Mouse (Mus musculus): ENCODE measurements around the gene Oxct2b. TPM values are rescaled to one million over a fixed set of nuclear protein-coding genes. Genes with fewer than 3 reads are reported as not detected.
"Not testable (repeated sequence)": the region's sequence is repeated elsewhere in the genome, so short reads cannot be mapped to it uniquely, and the experiment has no call there.

Oxct2b gene
- polyA plus RNA-seq, 1 experiment from 2014 or later, result not detected

DNA sequence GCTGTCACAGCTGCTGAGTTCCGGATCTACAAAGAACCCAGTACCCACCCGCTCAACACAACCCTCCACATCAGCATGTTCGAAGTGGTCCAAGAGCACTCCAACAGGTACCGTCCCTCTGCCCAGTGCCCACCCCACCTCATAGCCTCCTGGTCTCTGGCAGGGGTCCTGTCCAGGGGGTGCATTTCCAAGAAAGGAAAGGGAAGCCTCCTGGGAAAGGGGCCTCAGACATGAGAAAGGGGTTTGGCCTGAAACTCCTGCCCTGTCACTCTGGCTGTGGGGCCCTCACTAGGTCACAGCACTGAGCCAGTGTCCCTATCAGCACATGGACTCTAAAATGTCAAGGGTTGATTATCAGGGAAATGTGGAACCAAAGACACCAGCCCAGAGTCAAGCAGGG is 1.4 kb upstream of the Oxct2b start:
- not testable (repeated sequence) for H3K9me3 ChIP-seq (ENCODE audit: control insufficient read depth, low read length); H3K4me1 ChIP-seq (ENCODE audit: control insufficient read depth in 2 of 2, insufficient read depth in 2 of 2, low read length in 2 of 2); ATAC-seq (ENCODE audit: insufficient number of reproducible peaks, insufficient read depth, low FRiP score, low read depth); H3K27ac ChIP-seq (replicated peaks in 1 of 2; ENCODE audit: control insufficient read depth in 1 of 2, insufficient read depth in 1 of 2, low read depth in 2 of 2, low read length in 2 of 2); H3K36me3 ChIP-seq (ENCODE audit: control insufficient read depth, insufficient read depth, low read length); H3K4me2 ChIP-seq (ENCODE audit: low read length); H3K9ac ChIP-seq (ENCODE audit: low read length); H3K4me3 ChIP-seq (ENCODE audit: control insufficient read depth in 1 of 2, insufficient read depth in 1 of 2, low read depth in 1 of 2, low read length in 2 of 2)
- whole genome bisulfite sequencing, result 89% methylated on average over 4 of the region's 4 CpGs
- peaks cover 15% of the 10 kb centered on the region for H3K27me3 ChIP-seq (ENCODE audit: control insufficient read depth, insufficient read depth, low read length)

DNA sequence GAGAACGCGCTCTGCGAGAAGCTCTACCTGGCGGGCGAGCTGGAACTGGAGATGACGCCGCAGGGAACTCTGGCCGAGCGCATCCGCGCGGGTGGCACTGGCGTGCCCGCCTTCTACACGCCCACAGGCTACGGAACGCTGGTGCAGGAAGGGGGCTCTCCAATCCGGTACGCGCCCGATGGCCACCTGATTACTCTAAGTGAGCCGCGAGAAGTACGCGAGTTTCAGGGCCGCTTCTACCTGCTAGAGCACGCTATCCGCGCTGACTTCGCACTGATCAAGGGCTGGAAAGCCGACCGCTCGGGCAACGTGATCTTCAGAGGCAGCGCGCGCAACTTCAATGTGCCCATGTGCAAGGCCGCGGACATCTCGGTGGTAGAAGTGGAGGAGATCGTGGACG is 574 bp downstream of the Oxct2b start:
- H3K4me2 ChIP-seq (ENCODE audit: low read length), result peak overlapping the region; percentile 65
- H3K36me3 ChIP-seq (ENCODE audit: control insufficient read depth, insufficient read depth, low read length); ATAC-seq (ENCODE audit: insufficient number of reproducible peaks, insufficient read depth, low FRiP score, low read depth); H3K4me1 ChIP-seq (ENCODE audit: control insufficient read depth in 2 of 2, insufficient read depth in 2 of 2, low read length in 2 of 2); H3K27ac ChIP-seq (replicated peaks in 1 of 2; ENCODE audit: control insufficient read depth in 1 of 2, insufficient read depth in 1 of 2, low read depth in 2 of 2, low read length in 2 of 2); H3K9ac ChIP-seq (ENCODE audit: low read length); H3K9me3 ChIP-seq (ENCODE audit: control insufficient read depth, low read length): not testable (repeated sequence)
- WGBS, result 18% methylated on average over 26 of the region's 42 CpGs
- peaks cover 15% of the 10 kb centered on the region for H3K27me3 ChIP-seq (ENCODE audit: control insufficient read depth, insufficient read depth, low read length)
- H3K4me3 ChIP-seq (ENCODE audit: control insufficient read depth in 1 of 2, insufficient read depth in 1 of 2, low read depth in 1 of 2, low read length in 2 of 2), result peak overlapping the region; percentile 35 to 43; a peak in 3 of 4 replicates

DNA sequence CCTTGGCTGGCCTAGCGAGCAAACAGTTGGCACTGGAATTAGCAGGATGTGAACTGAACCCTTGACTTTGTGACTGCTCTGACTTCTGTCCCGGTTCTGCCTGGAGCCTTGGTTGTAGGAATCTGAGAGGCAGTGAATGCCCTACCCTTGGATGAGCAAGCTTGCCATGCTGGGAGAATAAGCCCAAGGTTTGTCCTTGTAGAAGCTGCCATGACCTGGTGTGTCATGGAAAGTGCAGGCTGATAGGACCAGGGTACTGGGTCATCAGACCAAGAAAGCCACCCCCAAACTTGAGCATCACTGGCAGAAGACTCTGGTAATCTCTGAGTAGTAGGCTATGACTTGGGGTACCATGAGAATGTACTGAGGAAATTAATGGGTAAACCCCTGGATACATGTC is 5.2 kb downstream of the Oxct2b start:
- Histone ChIP-seq H3K36me3 (ENCODE audit: control insufficient read depth, insufficient read depth, low read length) (peaks cover 11% of the 10 kb centered on the region), H3K27ac (replicated peaks in 1 of 2; ENCODE audit: control insufficient read depth in 1 of 2, insufficient read depth in 1 of 2, low read depth in 2 of 2, low read length in 2 of 2) (no peak overlapping the region), H3K9ac (ENCODE audit: low read length) (no peak overlapping the region), H3K4me2 (ENCODE audit: low read length) (no peak overlapping the region), H3K9me3 (ENCODE audit: control insufficient read depth, low read length) (no peaks in the 10 kb centered on the region), H3K4me3 (ENCODE audit: control insufficient read depth in 1 of 2, insufficient read depth in 1 of 2, low read depth in 1 of 2, low read length in 2 of 2) (no peak overlapping the region), H3K4me1 (ENCODE audit: control insufficient read depth in 2 of 2, insufficient read depth in 2 of 2, low read length in 2 of 2) (no peaks in the 10 kb centered on the region), H3K27me3 (ENCODE audit: control insufficient read depth, insufficient read depth, low read length) (peaks cover 5% of the 10 kb centered on the region)
- ATAC-seq (ENCODE audit: insufficient number of reproducible peaks, insufficient read depth, low FRiP score, low read depth), result no peak
- 85% methylated on average over 2 of the region's 2 CpGs for WGBS

DNA sequence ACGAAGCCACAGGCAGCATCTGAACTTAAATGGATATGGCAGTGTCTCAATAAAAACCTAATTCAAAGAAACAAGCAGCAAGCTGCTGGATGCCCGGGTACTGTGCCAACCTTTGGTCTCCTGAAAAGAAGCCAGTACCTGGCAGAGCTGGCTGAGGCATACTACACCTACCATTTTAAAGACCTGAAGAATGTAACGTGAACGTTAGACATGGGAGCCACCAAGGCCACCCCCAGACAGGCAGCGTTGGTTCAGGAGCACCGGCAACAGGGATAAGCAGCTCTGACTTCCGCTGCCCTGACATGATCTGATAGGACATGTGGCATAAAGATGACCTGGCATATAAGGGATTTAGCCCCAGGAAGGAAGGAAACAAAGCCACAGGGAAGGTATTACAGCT is 10.6 kb downstream of the Oxct2b start:
- Histone ChIP-seq H3K4me3 (ENCODE audit: control insufficient read depth in 1 of 2, insufficient read depth in 1 of 2, low read depth in 1 of 2, low read length in 2 of 2) (no peak overlapping the region), H3K36me3 (ENCODE audit: control insufficient read depth, insufficient read depth, low read length) (peaks cover 63% of the 10 kb centered on the region), H3K4me1 (ENCODE audit: control insufficient read depth in 2 of 2, insufficient read depth in 2 of 2, low read length in 2 of 2) (no peaks in the 10 kb centered on the region), H3K27me3 (ENCODE audit: control insufficient read depth, insufficient read depth, low read length) (no peaks in the 10 kb centered on the region), H3K4me2 (ENCODE audit: low read length) (no peak overlapping the region), H3K9ac (ENCODE audit: low read length) (no peak overlapping the region), H3K27ac (replicated peaks in 1 of 2; ENCODE audit: control insufficient read depth in 1 of 2, insufficient read depth in 1 of 2, low read depth in 2 of 2, low read length in 2 of 2) (no peak overlapping the region), H3K9me3 (ENCODE audit: control insufficient read depth, low read length) (no peaks in the 10 kb centered on the region)
- WGBS, result 93% methylated on average over 7 of the region's 7 CpGs
- ATAC-seq (ENCODE audit: insufficient number of reproducible peaks, insufficient read depth, low FRiP score, low read depth), result no peak

DNA sequence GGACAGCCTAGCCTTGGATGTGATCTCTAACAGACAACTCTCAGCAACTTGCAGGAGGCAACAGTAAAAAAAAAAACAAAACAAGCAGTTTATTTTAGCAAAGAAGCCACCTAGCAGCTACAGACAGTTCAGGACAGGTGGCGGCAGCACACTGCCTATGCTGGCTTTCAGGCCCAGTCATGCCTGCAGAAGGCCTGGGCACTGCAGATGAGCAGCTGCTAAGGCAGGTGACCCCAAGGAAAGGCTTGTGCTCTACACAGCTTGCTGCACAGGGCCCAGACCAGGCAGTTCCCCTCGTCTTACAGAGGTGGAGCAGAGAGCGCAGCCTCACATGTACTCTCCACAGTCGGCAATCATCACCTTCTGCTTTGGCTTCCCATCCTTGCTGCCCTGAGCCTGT is 11.0 kb downstream of the Oxct2b start:
- no peaks in the 10 kb centered on the region for H3K27me3 ChIP-seq (ENCODE audit: control insufficient read depth, insufficient read depth, low read length)
- 82% methylated on average over 4 of the region's 4 CpGs for WGBS
- no peak overlapping the region for H3K27ac ChIP-seq (replicated peaks in 1 of 2; ENCODE audit: control insufficient read depth in 1 of 2, insufficient read depth in 1 of 2, low read depth in 2 of 2, low read length in 2 of 2)
- no peak overlapping the region for H3K9ac ChIP-seq (ENCODE audit: low read length)
- no peaks in the 10 kb centered on the region for H3K9me3 ChIP-seq (ENCODE audit: control insufficient read depth, low read length)
- ATAC-seq (ENCODE audit: insufficient number of reproducible peaks, insufficient read depth, low FRiP score, low read depth), result no peak
- H3K4me3 ChIP-seq (ENCODE audit: control insufficient read depth in 1 of 2, insufficient read depth in 1 of 2, low read depth in 1 of 2, low read length in 2 of 2), result no peak overlapping the region
- no peak overlapping the region for H3K4me2 ChIP-seq (ENCODE audit: low read length)
- H3K4me1 ChIP-seq (ENCODE audit: control insufficient read depth in 2 of 2, insufficient read depth in 2 of 2, low read length in 2 of 2), result no peaks in the 10 kb centered on the region
- peaks cover 67% of the 10 kb centered on the region for H3K36me3 ChIP-seq (ENCODE audit: control insufficient read depth, insufficient read depth, low read length)

DNA sequence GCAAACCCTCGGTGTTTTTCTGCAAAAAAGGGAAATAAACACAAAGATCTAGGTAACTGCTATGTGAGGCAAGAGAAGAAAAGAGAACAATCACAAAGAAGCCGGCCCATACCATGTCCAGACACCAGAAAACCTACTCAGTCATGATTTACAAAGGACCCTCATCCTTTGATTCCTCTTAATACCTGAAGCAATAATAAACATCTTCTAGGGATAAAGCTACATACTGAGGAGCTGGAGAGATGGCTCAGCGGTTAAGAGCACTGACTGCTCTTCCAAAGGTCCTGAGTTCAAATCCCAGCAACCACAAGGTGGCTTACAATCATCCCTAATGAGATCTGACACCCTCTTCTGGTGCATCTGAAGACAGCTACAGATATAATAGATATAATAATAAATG is 21.5 kb downstream of the Oxct2b start:
- H3K27me3 ChIP-seq (ENCODE audit: control insufficient read depth, insufficient read depth, low read length), result 0 out of 2 replicates have a peak, but pooled peaks cover 2% of the 10 kb centered on the region
- peaks cover 8 to 12% of the 10 kb centered on the region in 2 experiments for H3K4me1 ChIP-seq (ENCODE audit: control insufficient read depth in 2 of 2, insufficient read depth in 2 of 2, low read length in 2 of 2)
- H3K4me2 ChIP-seq (ENCODE audit: low read length), result no peak overlapping the region
- no peak overlapping the region for H3K27ac ChIP-seq (replicated peaks in 1 of 2; ENCODE audit: control insufficient read depth in 1 of 2, insufficient read depth in 1 of 2, low read depth in 2 of 2, low read length in 2 of 2)
- peaks cover 44% of the 10 kb centered on the region for H3K36me3 ChIP-seq (ENCODE audit: control insufficient read depth, insufficient read depth, low read length)
- no peaks in the 10 kb centered on the region for H3K9me3 ChIP-seq (ENCODE audit: control insufficient read depth, low read length)
- ATAC-seq (ENCODE audit: insufficient number of reproducible peaks, insufficient read depth, low FRiP score, low read depth), result no peak
- WGBS, result 83% methylated on average over 3 of the region's 3 CpGs
- no peak overlapping the region for H3K4me3 ChIP-seq (ENCODE audit: control insufficient read depth in 1 of 2, insufficient read depth in 1 of 2, low read depth in 1 of 2, low read length in 2 of 2)
- no peak overlapping the region for H3K9ac ChIP-seq (ENCODE audit: low read length)

DNA sequence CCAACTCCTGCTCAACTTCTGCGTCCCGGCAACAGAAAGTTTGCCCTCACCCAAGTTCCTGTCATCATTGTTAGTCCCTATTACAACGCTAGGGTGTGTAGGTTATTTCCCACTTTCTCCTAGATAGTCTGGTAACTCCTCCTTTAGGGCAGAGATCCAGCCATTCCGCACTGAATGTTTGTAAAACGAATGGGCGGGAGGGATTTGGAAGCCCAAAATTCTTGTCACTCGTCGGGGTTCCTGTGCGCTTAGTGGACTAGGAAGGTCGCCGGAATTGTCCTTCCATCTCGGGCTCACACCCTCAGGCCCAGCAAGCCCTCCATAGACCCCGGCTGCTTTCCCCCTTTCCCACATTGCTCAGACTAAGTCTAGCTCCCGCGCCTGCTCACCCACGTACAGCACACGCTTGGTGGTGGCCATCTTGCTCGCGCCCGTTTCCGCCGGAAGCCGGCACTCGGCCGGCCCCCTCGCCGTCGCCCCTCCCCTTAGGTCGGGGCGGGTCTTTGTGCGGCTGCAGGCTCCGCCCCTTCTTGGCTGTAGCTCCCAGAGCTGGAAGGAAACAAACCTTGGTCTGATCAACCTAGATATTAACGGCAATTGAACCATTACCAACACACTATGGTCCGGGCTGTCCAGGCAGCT is 23.6 kb downstream of the Oxct2b start, which contains the start of gene Ppie:
Ppie (minus strand) TSS at position 439 of the 642 bp plus-strand sequence.
- H3K27me3 ChIP-seq (ENCODE audit: control insufficient read depth, insufficient read depth, low read length), result 0 out of 2 replicates have a peak, but pooled peaks cover 4% of the 10 kb centered on the region
- H3K9ac ChIP-seq (ENCODE audit: low read length), result peak within 1 kb of the TSS; percentile 80
- peak; percentile 91 for ATAC-seq (ENCODE audit: insufficient number of reproducible peaks, insufficient read depth, low FRiP score, low read depth)
- peak within 1 kb of the TSS; percentile 66 to 88 for H3K4me3 ChIP-seq (ENCODE audit: control insufficient read depth in 1 of 2, insufficient read depth in 1 of 2, low read depth in 1 of 2, low read length in 2 of 2)
- H3K9me3 ChIP-seq (ENCODE audit: control insufficient read depth, low read length), result no peaks in the 10 kb centered on the region
- peak within 1 kb of the TSS; percentile 95 for H3K4me2 ChIP-seq (ENCODE audit: low read length)
- H3K36me3 ChIP-seq (ENCODE audit: control insufficient read depth, insufficient read depth, low read length), result peaks cover 25% of the 10 kb centered on the region
- WGBS, result under 1% methylated on average over 34 of the region's 34 CpGs
- peak within 1 kb of the TSS; percentile 88 to 93 for H3K27ac ChIP-seq (replicated peaks in 1 of 2; ENCODE audit: control insufficient read depth in 1 of 2, insufficient read depth in 1 of 2, low read depth in 2 of 2, low read length in 2 of 2)
- H3K4me1 ChIP-seq (ENCODE audit: control insufficient read depth in 2 of 2, insufficient read depth in 2 of 2, low read length in 2 of 2), result peaks cover 8 to 12% of the 10 kb centered on the region in 2 experiments
